Mouse (Mus musculus): ENCODE data around the gene Shq1. TPM values are rescaled to one million over a fixed set of nuclear protein-coding genes. Genes with fewer than 3 reads are reported as not detected.

Gene Shq1
- polyA plus RNA-seq, 1 experiment: 0.82 TPM

GRCm38 (mm10) chr6:100566774-100567173 lies 104.2 kb downstream of the Shq1 start:
- Histone ChIP-seq H3K27me3 (ENCODE audit: control insufficient read depth) (peaks cover 35% of the 10 kb centered on the region), H3K4me3 (replicated peaks) (no peak overlapping the region)

GRCm38 (mm10) chr6:100564516-100564915 lies 106.4 kb downstream of the Shq1 start:
- peaks cover 34% of the 10 kb centered on the region for H3K27me3 ChIP-seq (ENCODE audit: control insufficient read depth)
- H3K36me3 ChIP-seq (ENCODE audit: control insufficient read depth): no peaks in the 10 kb centered on the region
- no peak overlapping the region for H3K4me3 ChIP-seq (replicated peaks)
- peaks cover 1% of the 10 kb centered on the region; the same call in 1 of the 2 replicates for H3K4me1 ChIP-seq (ENCODE audit: control insufficient read depth)
- H3K9me3 ChIP-seq (ENCODE audit: control insufficient read depth, low read length): no peaks in the 10 kb centered on the region
- TF ChIP-seq TAL1 (IDR thresholded peaks at IDR 0.05; ENCODE audit: low read length): no peak
- no peak for TF ChIP-seq GATA1 (IDR thresholded peaks at IDR 0.05; ENCODE audit: low read length)

More at GRCm38 (mm10) chr6:100566774-100567173, 104.2 kb downstream of the Shq1 start:
- Histone ChIP-seq H3K4me1 (ENCODE audit: control insufficient read depth) (peaks cover 1% of the 10 kb centered on the region; the same call in 1 of the 2 replicates), H3K36me3 (ENCODE audit: control insufficient read depth) (peaks cover 4% of the 10 kb centered on the region), H3K9me3 (ENCODE audit: control insufficient read depth, low read length) (peaks cover 8% of the 10 kb centered on the region)
- TF ChIP-seq GATA1 (IDR thresholded peaks at IDR 0.05; ENCODE audit: low read length): no peak
- TF ChIP-seq TAL1 (IDR thresholded peaks at IDR 0.05; ENCODE audit: low read length): no peak

- TF ChIP-seq GATA1 (IDR thresholded peaks at IDR 0.05; ENCODE audit: low read length) (no peak), TAL1 (IDR thresholded peaks at IDR 0.05; ENCODE audit: low read length) (no peak)
- Histone ChIP-seq H3K4me1 (ENCODE audit: control insufficient read depth) (peaks cover 1% of the 10 kb centered on the region; the same call in 1 of the 2 replicates), H3K9me3 (ENCODE audit: control insufficient read depth, low read length) (no peaks in the 10 kb centered on the region), H3K27me3 (ENCODE audit: control insufficient read depth) (peaks cover 34% of the 10 kb centered on the region), H3K36me3 (ENCODE audit: control insufficient read depth) (no peaks in the 10 kb centered on the region), H3K4me3 (replicated peaks) (no peak overlapping the region)
Measured at GRCm38 (mm10) chr6:100563552-100564341, 107.2 kb downstream of the Shq1 start.

- no peak for TF ChIP-seq TAL1 (IDR thresholded peaks at IDR 0.05; ENCODE audit: low read length)
- TF ChIP-seq GATA1 (IDR thresholded peaks at IDR 0.05; ENCODE audit: low read length): no peak
- Histone ChIP-seq H3K4me1 (ENCODE audit: control insufficient read depth) (peaks cover 1% of the 10 kb centered on the region; the same call in 1 of the 2 replicates), H3K9me3 (ENCODE audit: control insufficient read depth, low read length) (no peaks in the 10 kb centered on the region), H3K27me3 (ENCODE audit: control insufficient read depth) (peaks cover 34% of the 10 kb centered on the region), H3K4me3 (replicated peaks) (no peak overlapping the region), H3K36me3 (ENCODE audit: control insufficient read depth) (no peaks in the 10 kb centered on the region)
Measured at GRCm38 (mm10) chr6:100562719-100563551, 108.0 kb downstream of the Shq1 start.

GRCm38 (mm10) chr6:100558057-100558456 lies 112.9 kb downstream of the Shq1 start:
- H3K4me3 ChIP-seq (replicated peaks): no peak overlapping the region
- H3K27me3 ChIP-seq (ENCODE audit: control insufficient read depth): peaks cover 12% of the 10 kb centered on the region
- TF ChIP-seq GATA1 (IDR thresholded peaks at IDR 0.05; ENCODE audit: low read length): no peak
- TF ChIP-seq TAL1 (IDR thresholded peaks at IDR 0.05; ENCODE audit: low read length): no peak

GRCm38 (mm10) chr6:100542154-100542997 lies 128.6 kb downstream of the Shq1 start:
- no peak overlapping the region for H3K4me3 ChIP-seq (replicated peaks)
- H3K27me3 ChIP-seq (ENCODE audit: control insufficient read depth): no peaks in the 10 kb centered on the region
- no peaks in the 10 kb centered on the region for H3K9me3 ChIP-seq (ENCODE audit: control insufficient read depth, low read length)
- no peaks in the 10 kb centered on the region; the same call in 1 of the 2 replicates for H3K4me1 ChIP-seq (ENCODE audit: control insufficient read depth)
- TF ChIP-seq TAL1 (IDR thresholded peaks at IDR 0.05; ENCODE audit: low read length) (no peak), GATA1 (IDR thresholded peaks at IDR 0.05; ENCODE audit: low read length) (no peak)
- H3K36me3 ChIP-seq (ENCODE audit: control insufficient read depth): no peaks in the 10 kb centered on the region

More at GRCm38 (mm10) chr6:100558057-100558456, 112.9 kb downstream of the Shq1 start:
- no peaks in the 10 kb centered on the region for H3K36me3 ChIP-seq (ENCODE audit: control insufficient read depth)
- H3K9me3 ChIP-seq (ENCODE audit: control insufficient read depth, low read length): no peaks in the 10 kb centered on the region
- no peaks in the 10 kb centered on the region for H3K4me1 ChIP-seq (ENCODE audit: control insufficient read depth)

- Histone ChIP-seq H3K9me3 (ENCODE audit: control insufficient read depth, low read length) (no peaks in the 10 kb centered on the region), H3K36me3 (ENCODE audit: control insufficient read depth) (no peaks in the 10 kb centered on the region), H3K4me1 (ENCODE audit: control insufficient read depth) (no peaks in the 10 kb centered on the region; the same call in 1 of the 2 replicates), H3K27me3 (ENCODE audit: control insufficient read depth) (no peaks in the 10 kb centered on the region), H3K4me3 (replicated peaks) (no peak overlapping the region)
- TF ChIP-seq TAL1 (IDR thresholded peaks at IDR 0.05; ENCODE audit: low read length): no peak
- TF ChIP-seq GATA1 (IDR thresholded peaks at IDR 0.05; ENCODE audit: low read length): no peak
Measured at GRCm38 (mm10) chr6:100539698-100540097, 131.3 kb downstream of the Shq1 start.

- no peaks in the 10 kb centered on the region for H3K9me3 ChIP-seq (ENCODE audit: control insufficient read depth, low read length)
- H3K36me3 ChIP-seq (ENCODE audit: control insufficient read depth): no peaks in the 10 kb centered on the region
- TF ChIP-seq TAL1 (IDR thresholded peaks at IDR 0.05; ENCODE audit: low read length) (no peak), GATA1 (IDR thresholded peaks at IDR 0.05; ENCODE audit: low read length) (no peak)
Measured at GRCm38 (mm10) chr6:100538570-100538969, 132.4 kb downstream of the Shq1 start.

More at GRCm38 (mm10) chr6:100538570-100538969, 132.4 kb downstream of the Shq1 start:
- Histone ChIP-seq H3K4me3 (replicated peaks) (no peak overlapping the region), H3K4me1 (ENCODE audit: control insufficient read depth) (no peaks in the 10 kb centered on the region; the same call in 1 of the 2 replicates), H3K27me3 (ENCODE audit: control insufficient read depth) (no peaks in the 10 kb centered on the region)

Data from erythroblast, embryonic 14.5 days (primary cell).